In genomic region chr1:165321393-165321861, GRCm38 (mm10) we compare ENCODE assay signal across 10 mouse cellular contexts. TPM values are rescaled to one million over a fixed set of nuclear protein-coding genes. Genes with fewer than 3 reads are reported as not detected.
A peak's percentile ranks its signal among the peaks of the same experiment; 100 is the strongest.
DNase-seq lines count a peak whose midpoint lies in the region; ATAC-seq and TF ChIP-seq lines count a peak whose summit lies in the region.
"Had no signal": no experiment of that assay in that cellular context is flagged by ENCODE, and none has a peak within 500 bp of the region (broad histone marks: within the 10 kb centered on the region; RNA-seq: fewer than 3 reads in every experiment).

No protein-coding gene starts in this region.

- peaks cover 17% of the 10 kb centered on the region for H3K36me3 ChIP-seq in lung, embryonic 14.5 days (ENCODE audit: insufficient read depth)
- peaks cover 17% of the 10 kb centered on the region for H3K36me3 ChIP-seq in stomach, embryonic 14.5 days (ENCODE audit: control insufficient read depth, insufficient read depth, low read length)
- H3K36me3 ChIP-seq: liver, embryonic 13.5 days had no signal

- peak; percentile 67 for ATAC-seq in lung, embryonic 14.5 days (ENCODE audit: insufficient read depth)
- peak; percentile 38; the same call in 1 of the 2 replicates for ATAC-seq in stomach, embryonic 14.5 days (ENCODE audit: insufficient number of reproducible peaks, insufficient read depth, low FRiP score, low read depth)
- ATAC-seq: Patski had no signal

- peak overlapping the region; percentile 64 for H3K27ac ChIP-seq in lung, embryonic 14.5 days (ENCODE audit: low read depth)
- H3K27ac ChIP-seq in stomach, embryonic 14.5 days (ENCODE audit: low read length), result peak overlapping the region; percentile 45; the same call in 1 of the 2 replicates
- H3K27ac ChIP-seq: liver, embryonic 13.5 days had no signal

- peak; percentile 27 to 39 for DNase-seq in cerebellum, postnatal 10 days
- DNase-seq in cerebellum, postnatal 36 days, result no peak
- DNase-seq in lung, embryonic 14.5 days, result peak; percentile 58
- DNase-seq in lung, adult 2 months, result no peak
- peak; percentile 56 to 62 for DNase-seq in heart, postnatal 14 days
- DNase-seq in layer of hippocampus, adult 9-10 months (ENCODE audit: low spot score), result no peak
- DNase-seq in layer of hippocampus, adult 18-20 months (ENCODE audit: low spot score in 2 of 2), result no peak
- DNase-seq: liver, embryonic 13.5 days had no signal

- intact Hi-C loops in heart, postnatal 14 days (cut with DNase I), result loop anchor here (5.0 kb wide), 1 partner anchor 84 kb away; the partner anchor contains the start of gene Tiprl

- H3K9ac ChIP-seq in lung, embryonic 14.5 days, result no peak overlapping the region
- no peak overlapping the region for H3K9ac ChIP-seq in stomach, embryonic 14.5 days (replicated peaks; ENCODE audit: low read depth, low read length)
- H3K9ac ChIP-seq: liver, embryonic 13.5 days had no signal

- H3K4me1 ChIP-seq in lung, embryonic 14.5 days (ENCODE audit: insufficient read depth), result no peaks in the 10 kb centered on the region
- H3K4me1 ChIP-seq in lung, adult 2 months (ENCODE audit: control insufficient read depth, insufficient read depth, low read length), result no peaks in the 10 kb centered on the region
- no peaks in the 10 kb centered on the region for H3K4me1 ChIP-seq in stomach, embryonic 14.5 days (ENCODE audit: control insufficient read depth, insufficient read depth, low read length)

- TF ChIP-seq POLR2A in lung, adult 2 months (IDR thresholded peaks at IDR 0.05; ENCODE audit: borderline replicate concordance, extremely low read depth, low read depth, low read length), result no peak

- 66% methylated on average over 13 of the region's 13 CpGs for WGBS in lung, embryonic 14.5 days
- 68% methylated on average over 13 of the region's 13 CpGs for whole genome bisulfite sequencing in lung, adult 2 months
- WGBS in stomach, embryonic 14.5 days, result 67% methylated on average over 13 of the region's 13 CpGs

- no peaks in the 10 kb centered on the region for H3K27me3 ChIP-seq in lung, embryonic 14.5 days (ENCODE audit: insufficient read depth, low read length)
- no peaks in the 10 kb centered on the region for H3K27me3 ChIP-seq in stomach, embryonic 14.5 days (ENCODE audit: control insufficient read depth, insufficient read depth, low read length)
- H3K27me3 ChIP-seq: liver, embryonic 13.5 days; Patski had no signal

- no peak overlapping the region for H3K4me2 ChIP-seq in lung, embryonic 14.5 days
- H3K4me2 ChIP-seq in stomach, embryonic 14.5 days (replicated peaks; ENCODE audit: low read depth, low read length), result no peak overlapping the region
- H3K4me2 ChIP-seq: liver, embryonic 13.5 days had no signal

- no peak for TF ChIP-seq CTCF in lung, embryonic 14.5 days (IDR thresholded peaks at IDR 0.05; ENCODE audit: low read depth)
- TF ChIP-seq CTCF in lung, adult 2 months (IDR thresholded peaks at IDR 0.05; ENCODE audit: insufficient read depth, low read length), result no peak

- H3K9me3 ChIP-seq in lung, embryonic 14.5 days (ENCODE audit: low read depth, low read length), result no peaks in the 10 kb centered on the region
- no peaks in the 10 kb centered on the region for H3K9me3 ChIP-seq in stomach, embryonic 14.5 days (ENCODE audit: control insufficient read depth, low read depth, low read length)
- H3K9me3 ChIP-seq: liver, embryonic 13.5 days had no signal

- H3K4me3 ChIP-seq in lung, embryonic 14.5 days (ENCODE audit: low read depth, low read length), result no peak overlapping the region
- no peak overlapping the region for H3K4me3 ChIP-seq in lung, adult 2 months (replicated peaks; ENCODE audit: extremely low read depth, low read depth, low read length)
- no peak overlapping the region for H3K4me3 ChIP-seq in stomach, embryonic 14.5 days (ENCODE audit: low read depth, low read length)
- H3K4me3 ChIP-seq: liver, embryonic 13.5 days had no signal

RNA-seq across cellular contexts. Expression of gene Gpr161, which starts 25.8 kb away (rescaled TPM):
- 1.4 TPM in 2 replicates for polyA plus RNA-seq in lung, embryonic 14.5 days (2014; fragmentation: Nextera tagmentation; extraction: Ambion mirVana)
- 2.8 and 3.0 TPM in 2 replicates for polyA plus RNA-seq in lung, adult 2 months (2012; rRNA removed)
- total RNA-seq in heart, postnatal 14 days (2021), result 1 to 10 TPM; 3.6 to 3.8 TPM
- polyA plus RNA-seq in stomach, embryonic 14.5 days (2014; fragmentation: Nextera tagmentation; extraction: Ambion mirVana), result 2.5 and 2.6 TPM in 2 replicates
- total RNA-seq in layer of hippocampus, adult 18-20 months (2021), result 10 to 100 TPM; 75.9 to 82.9 TPM

Comparison
In these comparisons a context has a peak if more than half of its experiments do, and no peak if none do; other contexts are left out.
1. DNase-seq: peak in cerebellum, postnatal 10 days (2 of 2), lung, embryonic 14.5 days (single experiment) and heart, postnatal 14 days (2 of 2); none in cerebellum, postnatal 36 days (0 of 2), lung, adult 2 months (single experiment), layer of hippocampus, adult 9-10 months (single experiment) and layer of hippocampus, adult 18-20 months (0 of 2).